Mouse (Mus musculus) small intestine, adult 2 months (tissue): Measurements from ENCODE around the gene Fbln2.

Experiments used
- CTCF ChIP-seq: fragments of 200-500 bp; IDR thresholded peaks from 2 replicates; pipeline ENCODE4 v1.5.1; 2012; ENCODE audit warnings: low read depth, mild to moderate bottlenecking, control low read depth, inconsistent platforms, low read length, moderate library complexity, mixed read lengths; ENCODE audit not compliant: insufficient replicate concordance, insufficient read length; ENCODE audit errors: extremely low read depth
- POLR2A ChIP-seq: fragments of 200-500 bp; IDR thresholded peaks from 2 replicates; pipeline ENCODE4 v1.6.1; 2012; ENCODE audit warnings: low read depth, mild to moderate bottlenecking, control low read depth, inconsistent platforms, low read length, moderate library complexity

GRCm38 (mm10) chr6:91215454-91215853 is 3.2 kb downstream of the Fbln2 start:
- TF ChIP-seq POLR2A (no peak), CTCF (no peak)
